Mouse (Mus musculus): ENCODE measurements at regions not wholly inside any gene's neighbourhood (a gene's known extent, or its start where the extent isn't known, plus 50 kb on each side); places are given as distances from the start of the nearest gene placed in this dataset.

GRCm38 (mm10) chr1:186017547-186017946 is 99.6 kb downstream of the Lyplal1 start:
- H3K27me3 ChIP-seq: no peaks in the 10 kb centered on the region
- ATAC-seq: no peak
- no peak for DNase-seq (ENCODE audit: low read depth, low spot score)
- ChIA-PET CTCF (no interaction called here), POLR2A (no interaction called here)
- no peak for TF ChIP-seq CTCF (IDR thresholded peaks at IDR 0.05)
- in situ Hi-C loops (cut with MboI; ENCODE audit: low pct_unique_long_range_greater_than_20kb): loop anchor here (25.0 kb wide), 1 partner anchor 695 kb away; the partner anchor contains the start of gene Tgfb2

DNA sequence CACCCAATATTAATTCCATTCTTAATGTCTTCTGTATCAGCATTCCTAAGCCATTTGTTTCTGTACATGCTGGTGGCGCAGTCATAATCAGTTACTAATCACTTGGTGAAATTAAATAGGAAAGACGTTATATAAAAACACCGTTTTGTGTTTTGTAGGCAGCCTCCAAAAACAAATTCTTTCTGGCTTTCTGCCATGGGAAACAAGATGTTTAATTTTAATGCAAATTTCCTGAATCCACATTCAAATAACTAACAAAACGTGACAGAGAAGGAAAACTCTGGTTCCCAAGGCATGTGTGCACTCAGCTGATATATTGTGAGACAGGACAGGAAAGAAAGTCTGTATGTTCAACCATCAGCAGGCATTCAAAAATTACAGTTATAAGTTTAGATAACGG is 97.6 kb downstream of the Lyplal1 start:
- ChIA-PET CTCF (no interaction called here), POLR2A (no interaction called here)
- DNase-seq (ENCODE audit: low read depth, low spot score) (no peak), ATAC-seq (no peak)
- H3K27me3 ChIP-seq: no peaks in the 10 kb centered on the region
- no peak for TF ChIP-seq CTCF (IDR thresholded peaks at IDR 0.05)
- in situ Hi-C loops (cut with MboI; ENCODE audit: low pct_unique_long_range_greater_than_20kb): loop anchor here (25.0 kb wide), 1 partner anchor 693 kb away; the partner anchor contains the start of gene Tgfb2

GRCm38 (mm10) chr1:186031951-186032350 is 85.2 kb downstream of the Lyplal1 start:
- no peak for DNase-seq (ENCODE audit: low read depth, low spot score)

DNA sequence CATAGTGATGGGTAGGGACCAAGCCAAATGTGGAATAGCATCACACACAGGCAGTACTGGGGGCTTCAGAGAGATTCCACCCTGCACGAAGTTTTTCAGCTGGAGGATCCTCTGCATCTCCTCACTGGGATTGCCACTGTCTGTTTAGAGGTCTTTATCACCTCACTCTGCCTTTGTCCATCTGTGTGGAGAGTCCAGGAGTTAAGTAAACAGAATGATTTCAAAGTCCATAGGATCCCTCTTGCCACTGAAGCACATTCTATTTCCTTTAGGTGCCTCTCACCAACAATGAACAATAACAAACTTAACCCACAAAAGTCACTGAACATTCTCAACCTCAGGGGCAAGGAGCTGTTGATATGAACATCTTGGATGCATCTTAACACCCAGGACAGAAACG is 82.7 kb downstream of the Lyplal1 start:
- in situ Hi-C loops (cut with MboI; ENCODE audit: low pct_unique_long_range_greater_than_20kb): no loop called here
- no peak for TF ChIP-seq CTCF (IDR thresholded peaks at IDR 0.05)

More at GRCm38 (mm10) chr1:186031951-186032350, 85.2 kb downstream of the Lyplal1 start:
- CTCF ChIA-PET: interaction anchor here (0.7 to 1.5 kb wide), 3 partner anchors 11 to 20 kb away, joined by 3 to 4 read pairs (median 3); no protein-coding TSS in a partner anchor
- ATAC-seq: no peak
- POLR2A ChIA-PET: no interaction called here
- TF ChIP-seq CTCF (IDR thresholded peaks at IDR 0.05): no peak
- no peaks in the 10 kb centered on the region for H3K27me3 ChIP-seq
- in situ Hi-C loops (cut with MboI; ENCODE audit: low pct_unique_long_range_greater_than_20kb): no loop called here

More for the DNA sequence above, 82.7 kb downstream of the Lyplal1 start:
- POLR2A ChIA-PET: no interaction called here
- ATAC-seq (no peak), DNase-seq (ENCODE audit: low read depth, low spot score) (no peak)
- H3K27me3 ChIP-seq: no peaks in the 10 kb centered on the region
- CTCF ChIA-PET: no interaction called here
